Mouse (Mus musculus) layer of hippocampus, adult 2 months (tissue): ENCODE data around the gene Rps27rt. TPM values are rescaled to one million over a fixed set of nuclear protein-coding genes. Genes with fewer than 3 reads are reported as not detected.
"Not testable (repeated sequence)": the region's sequence is repeated elsewhere in the genome, so short reads cannot be mapped to it uniquely, and the experiment has no call there.

ENCODE experiments used
- DNase-seq, 2 experiments: peaks; one replicate each; pipeline ENCODE4 v3.0.0; 2022; ENCODE audit warnings: low spot score in 2 of 2
- H3K27ac ChIP-seq: fragments of 200-600 bp; 2 replicates; pipeline ENCODE4 v1.8.1; 2022
- H3K4me3 ChIP-seq: fragments of 200-600 bp; 2 replicates; pipeline ENCODE4 v1.8.1; 2022; ENCODE audit warnings: mild to moderate bottlenecking
- CTCF ChIP-seq: fragments of 200-600 bp; conservative IDR thresholded peaks from 2 replicates; pipeline ENCODE4 v1.8.1; 2022; ENCODE audit warnings: antibody characterized with exemption, mild to moderate bottlenecking, moderate library complexity
- long read RNA-seq, 2 experiments: library from polyadenylated mRNA; stranded (forward); transcript quantifications; one replicate each; pipeline ENCODE4 v2.0.0; 2021; ENCODE audit warnings: borderline mapping rate in 2 of 2
- total RNA-seq, 2 experiments: library from RNA; stranded (reverse); gene quantifications; 2 replicates each; pipeline ENCODE4 v1.2.3; 2021

Gene Rps27rt
- total RNA-seq: 10 to 100 TPM; 25.5 to 28.0 TPM
- long read RNA-seq, experiment 1, transcript Rps27rt-201 (1 exons, 374 nt): major isoform, 41 of 42 reads
- long read RNA-seq, experiment 1, partial matches to known transcripts: 0 of 42 reads
- long read RNA-seq, experiment 1, other reads (novel, unspliced or antisense): 1 of 42 reads
- long read RNA-seq, experiment 2, transcript Rps27rt-201 (1 exons, 374 nt): major isoform, 74 of 74 reads
- long read RNA-seq, experiment 2, partial matches to known transcripts: 0 of 74 reads
- long read RNA-seq, experiment 2, other reads (novel, unspliced or antisense): 0 of 74 reads

DNA sequence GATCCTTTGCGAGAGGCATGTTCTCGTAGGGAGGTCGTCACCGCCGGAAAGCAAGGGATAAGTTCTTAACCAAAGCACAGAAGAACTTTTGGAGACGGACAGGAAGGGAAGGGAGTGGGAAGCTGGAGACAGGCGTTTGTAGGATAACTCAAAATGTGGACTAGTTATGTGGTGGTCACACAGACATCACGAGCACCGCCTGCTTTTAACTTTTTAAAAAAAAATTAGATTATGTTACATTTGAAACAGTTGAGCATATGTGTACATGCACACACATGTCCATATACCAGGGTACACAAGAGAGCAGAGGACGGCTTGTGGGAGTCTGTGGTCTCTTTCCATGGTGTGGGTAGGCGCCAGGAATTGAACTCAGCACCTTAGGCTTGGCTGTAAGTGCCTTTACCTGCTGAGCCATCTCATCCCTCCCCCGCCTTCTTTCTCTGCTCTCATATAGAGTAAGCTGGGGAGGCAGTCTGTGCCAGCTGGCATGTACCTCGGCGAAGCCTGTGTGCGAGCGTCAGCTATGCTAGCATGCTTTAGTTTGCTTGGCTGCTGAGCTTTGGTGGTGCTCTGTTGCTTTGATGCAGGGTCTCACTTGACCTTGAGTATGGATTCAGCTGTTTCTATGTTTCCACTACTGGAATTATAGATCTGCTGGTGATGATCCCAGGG lies at the start of gene Rps27rt:
Gene Rps27rt (minus strand): TSS at position 51 of the 672 bp plus-strand sequence.
- TF ChIP-seq CTCF: no peak
- Histone ChIP-seq H3K4me3 (no peak within 1 kb of the TSS), H3K27ac (no peak within 1 kb of the TSS)
- DNase-seq: peak in 1 of 2 experiments; percentile 18

DNA sequence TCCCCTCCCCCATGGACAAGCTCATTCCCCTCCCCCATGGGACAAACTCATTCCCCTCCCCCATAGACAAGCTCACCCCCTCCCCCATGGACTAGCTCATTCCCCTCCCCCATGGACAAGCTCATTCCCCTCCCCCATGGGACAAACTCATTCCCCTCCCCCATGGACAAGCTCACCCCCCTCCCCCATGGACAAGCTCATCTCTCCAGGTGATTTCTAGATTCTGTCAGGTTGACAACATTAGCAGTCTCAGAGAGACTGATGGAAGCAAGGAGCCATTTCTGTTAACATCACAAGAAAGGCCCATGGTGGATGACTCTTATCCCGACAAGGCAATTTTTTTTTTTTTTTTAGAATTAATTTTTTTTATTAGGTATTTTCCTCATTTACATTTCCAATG lies 48.5 kb upstream of the Rps27rt start:
- H3K27ac ChIP-seq, DNase-seq, H3K4me3 ChIP-seq: not testable (repeated sequence)

DNA sequence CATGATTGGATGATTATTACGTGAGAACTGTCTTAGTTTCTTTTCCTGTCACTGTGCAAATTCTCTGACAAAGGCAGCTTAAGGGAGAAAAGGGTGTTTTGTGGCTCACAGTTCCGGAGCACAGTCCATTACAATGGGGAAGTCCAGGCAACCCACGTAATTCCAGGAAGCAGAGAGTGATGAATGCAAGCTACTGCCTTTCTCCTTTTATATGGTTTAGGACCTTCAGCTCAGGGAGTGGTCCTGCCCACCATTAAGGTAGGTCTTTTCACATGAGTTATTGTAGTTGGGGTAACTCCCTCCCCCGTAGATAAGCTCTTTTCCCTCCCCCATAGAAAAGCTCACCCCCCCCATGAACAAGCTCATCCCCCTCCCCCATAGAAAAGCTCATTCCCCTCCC lies 48.0 kb upstream of the Rps27rt start:
- TF ChIP-seq CTCF: no peak
- Histone ChIP-seq H3K4me3 (no peak overlapping the region), H3K27ac (no peak overlapping the region)
- DNase-seq: no peak

DNA sequence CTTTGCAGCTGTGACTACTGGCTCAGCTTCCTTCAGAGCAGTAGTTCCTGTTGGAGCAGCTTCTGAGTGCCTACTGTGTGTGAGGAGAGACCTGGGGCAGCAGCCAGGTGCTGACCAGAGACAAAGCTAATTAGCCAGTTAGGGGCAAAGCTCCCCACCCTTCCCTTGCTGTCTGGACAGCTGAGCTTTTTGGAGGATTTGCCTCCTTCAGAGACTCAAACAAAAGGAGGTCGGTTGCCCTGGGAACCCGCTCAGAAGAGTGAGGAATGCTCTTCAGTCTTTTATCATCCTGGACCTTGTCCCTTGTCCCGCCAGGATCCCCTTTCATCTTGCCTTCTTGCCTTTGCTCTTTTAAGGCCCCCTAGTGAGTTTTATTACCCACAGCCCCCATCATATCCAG lies 46.8 kb upstream of the Rps27rt start:
- Histone ChIP-seq H3K27ac (no peak overlapping the region), H3K4me3 (no peak overlapping the region)
- TF ChIP-seq CTCF: no peak
- DNase-seq: no peak

DNA sequence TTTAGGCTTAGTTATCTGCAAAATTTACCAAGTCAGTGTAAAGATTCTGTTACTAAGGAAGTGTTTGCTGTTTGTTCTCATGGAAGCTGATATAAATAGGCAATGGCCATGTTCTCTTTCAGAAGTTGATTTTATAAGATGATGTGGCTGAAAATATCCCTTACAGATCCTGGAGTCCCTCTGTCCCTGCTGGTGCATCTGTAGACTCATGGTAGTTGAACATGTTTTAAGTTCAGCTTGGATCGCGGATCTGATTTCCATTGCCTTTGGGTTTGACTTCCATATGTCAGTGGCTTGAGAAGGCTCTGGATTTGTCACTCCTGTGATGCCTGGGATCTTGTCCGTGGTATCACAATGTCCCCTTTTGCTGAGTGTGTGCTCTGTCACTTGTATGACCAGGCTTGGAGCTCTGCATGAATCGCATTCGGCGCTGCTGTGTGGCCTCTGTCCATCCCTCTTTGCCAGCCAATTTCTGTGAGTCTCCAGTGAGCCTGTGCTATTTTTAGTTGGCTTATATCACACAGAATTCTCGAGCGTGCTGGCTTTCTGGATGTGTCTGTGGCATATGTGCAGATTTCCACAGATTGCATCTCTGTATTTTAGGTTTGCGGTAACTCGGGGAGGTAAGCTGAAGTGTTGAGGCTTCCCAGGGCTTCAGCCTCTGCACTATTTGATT lies 41.3 kb upstream of the Rps27rt start:
- no peak for TF ChIP-seq CTCF
- H3K4me3 ChIP-seq: no peak overlapping the region

DNA sequence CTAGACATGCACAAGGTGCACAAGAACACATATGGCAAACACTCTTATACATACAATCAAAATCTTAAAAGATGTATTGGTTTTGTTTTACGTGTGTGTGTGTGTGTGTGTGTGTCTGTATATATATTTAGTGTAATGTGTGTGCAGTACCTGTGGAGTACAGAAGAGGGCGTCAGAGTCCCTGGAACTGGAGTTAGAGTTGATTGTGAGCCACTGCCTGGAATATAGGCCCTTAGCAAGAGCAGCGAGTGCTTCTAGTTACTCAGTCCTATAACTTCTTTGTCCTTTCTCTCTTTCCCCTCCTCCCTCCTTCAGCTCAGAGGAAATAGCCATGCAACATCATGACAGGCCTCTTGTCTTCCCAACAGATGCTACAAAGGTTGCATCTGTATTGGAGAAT lies 40.6 kb upstream of the Rps27rt start:
- Histone ChIP-seq H3K4me3 (no peak overlapping the region), H3K27ac (peak overlapping the region; percentile 55; the same call in 1 of the 2 replicates)
- TF ChIP-seq CTCF: peak; percentile 34
- no peak for DNase-seq

More for the DNA sequence above, 41.3 kb upstream of the Rps27rt start:
- peak overlapping the region; percentile 86 for H3K27ac ChIP-seq
- peak; percentile 40 to 54 for DNase-seq

DNA sequence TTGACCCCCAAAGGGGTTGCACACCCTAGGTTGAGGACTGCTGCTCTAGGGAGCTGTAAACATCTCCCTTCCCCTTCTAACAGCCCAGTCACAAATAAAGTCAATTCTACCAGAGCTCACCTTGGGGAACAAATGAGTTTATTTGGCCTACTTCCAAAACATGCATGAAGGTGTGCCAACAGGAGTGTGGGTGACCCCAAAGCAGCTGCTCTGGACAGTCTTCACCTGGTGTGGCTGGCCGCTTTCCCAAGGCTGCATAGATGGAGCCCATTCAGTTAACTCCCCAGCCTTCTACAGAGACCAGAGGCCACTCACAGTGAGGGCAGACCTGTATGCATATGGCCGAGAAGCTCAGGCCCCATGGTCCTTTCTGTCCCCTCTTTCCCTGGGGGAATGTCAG lies 38.9 kb upstream of the Rps27rt start:
- H3K27ac ChIP-seq: no peak overlapping the region
- TF ChIP-seq CTCF: no peak
- no peak for DNase-seq
- H3K4me3 ChIP-seq: no peak overlapping the region

DNA sequence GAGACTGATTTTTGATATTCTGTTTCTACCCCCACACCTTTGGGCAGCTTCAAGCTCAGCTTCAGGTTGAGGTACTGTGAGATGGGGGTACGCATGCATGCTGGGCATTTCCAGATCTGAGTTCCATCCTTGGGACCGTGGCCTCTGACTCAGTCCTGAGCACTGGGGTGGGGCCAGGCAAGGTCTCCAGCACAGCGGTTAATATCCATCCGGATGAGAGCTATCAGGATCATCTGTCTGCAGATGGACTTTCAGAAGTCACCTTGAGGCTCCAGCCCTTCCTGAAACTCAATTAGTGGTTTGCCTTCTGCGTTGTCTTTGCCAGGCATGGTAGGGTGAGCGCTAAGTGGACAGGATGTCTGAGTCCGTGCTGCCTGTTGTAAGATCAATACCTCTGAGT lies 37.6 kb upstream of the Rps27rt start:
- TF ChIP-seq CTCF: no peak
- H3K27ac ChIP-seq: no peak overlapping the region
- DNase-seq: no peak
- H3K4me3 ChIP-seq: no peak overlapping the region

DNA sequence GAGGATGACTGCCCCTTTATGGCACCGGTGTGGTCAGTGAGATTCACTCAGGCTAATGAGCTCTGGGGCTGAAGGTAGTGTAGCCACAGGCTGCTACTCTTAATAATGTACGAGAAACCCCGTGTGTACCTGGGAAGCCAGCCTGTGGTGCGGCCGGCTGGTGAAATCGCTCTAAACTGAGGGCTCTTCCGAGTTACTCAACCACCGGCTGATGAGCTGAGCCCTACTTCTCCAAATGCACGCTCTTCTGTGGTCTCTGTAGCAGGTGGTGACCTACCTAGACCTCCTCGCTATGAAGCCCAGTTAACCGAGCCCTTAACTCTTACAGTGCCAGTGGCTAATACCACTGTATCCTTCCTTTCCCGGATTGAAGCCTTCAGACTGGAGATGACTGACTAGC lies 29.8 kb upstream of the Rps27rt start:
- no peak for DNase-seq
- Histone ChIP-seq H3K4me3 (no peak overlapping the region), H3K27ac (no peak overlapping the region)
- no peak for TF ChIP-seq CTCF

DNA sequence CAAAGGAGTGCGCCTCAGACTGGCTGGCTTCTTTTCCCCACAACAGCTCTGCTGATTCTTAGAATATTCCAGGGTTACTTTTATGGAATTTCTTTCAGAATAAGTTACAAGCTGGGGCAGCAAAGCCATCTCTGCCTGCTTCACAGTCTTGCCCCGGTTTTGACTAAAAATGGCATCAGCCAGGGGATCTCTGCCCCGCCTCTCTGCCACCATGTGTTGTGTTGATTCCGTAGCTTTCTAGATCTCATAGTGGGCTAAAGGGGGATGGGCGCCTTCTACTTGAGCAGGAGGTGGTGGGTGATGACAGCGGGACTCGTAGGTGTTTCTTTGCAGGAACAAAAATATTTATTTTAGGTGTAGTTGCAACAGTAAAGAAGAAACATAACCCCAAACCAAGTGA lies 25.7 kb upstream of the Rps27rt start:
- Histone ChIP-seq H3K4me3 (no peak overlapping the region), H3K27ac (no peak overlapping the region)
- TF ChIP-seq CTCF: no peak
- peak in 1 of 2 experiments; percentile 25 for DNase-seq

DNA sequence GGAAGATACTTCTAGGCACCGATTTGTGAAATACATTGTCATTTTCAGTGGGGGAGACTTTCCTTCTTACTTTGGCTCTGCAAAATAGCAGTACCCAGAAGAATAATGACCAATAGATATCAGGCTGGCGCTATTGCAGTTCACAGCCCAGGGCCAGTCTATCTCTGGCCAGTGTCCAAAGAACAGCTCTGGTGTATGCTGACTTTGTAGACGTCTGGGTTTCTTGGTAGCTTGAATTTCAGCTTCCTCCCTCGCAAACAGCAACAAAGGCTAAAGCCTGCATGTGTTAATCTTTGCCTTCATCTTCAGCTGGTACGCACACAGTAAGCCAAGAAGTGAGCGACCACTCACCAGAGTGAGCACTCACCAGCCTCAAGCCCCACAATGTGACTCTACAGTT lies 25.2 kb upstream of the Rps27rt start:
- DNase-seq: no peak
- Histone ChIP-seq H3K4me3 (no peak overlapping the region), H3K27ac (no peak overlapping the region)
- TF ChIP-seq CTCF: no peak

DNA sequence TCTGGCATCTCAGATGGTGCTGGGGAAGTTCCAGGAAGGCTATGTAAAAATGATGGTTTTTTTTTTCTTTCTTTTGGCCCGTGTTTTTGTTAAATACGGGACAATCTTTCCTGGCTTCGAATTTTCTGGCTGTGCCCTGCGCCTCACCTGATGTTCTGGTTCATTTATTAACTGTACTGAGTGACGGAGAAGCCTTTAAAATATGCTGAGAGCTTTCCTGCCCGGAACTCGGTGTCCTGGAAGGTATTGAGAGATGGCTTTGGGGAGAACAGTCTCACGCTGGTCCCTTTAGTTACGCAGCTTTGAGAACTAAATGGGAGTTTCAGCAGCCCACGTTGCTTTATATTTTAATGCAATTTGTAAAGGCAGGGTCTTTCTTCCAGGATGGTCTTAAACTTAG lies 22.9 kb upstream of the Rps27rt start:
- H3K27ac ChIP-seq: no peak overlapping the region
- no peak for DNase-seq
- TF ChIP-seq CTCF: no peak
- no peak overlapping the region for H3K4me3 ChIP-seq

DNA sequence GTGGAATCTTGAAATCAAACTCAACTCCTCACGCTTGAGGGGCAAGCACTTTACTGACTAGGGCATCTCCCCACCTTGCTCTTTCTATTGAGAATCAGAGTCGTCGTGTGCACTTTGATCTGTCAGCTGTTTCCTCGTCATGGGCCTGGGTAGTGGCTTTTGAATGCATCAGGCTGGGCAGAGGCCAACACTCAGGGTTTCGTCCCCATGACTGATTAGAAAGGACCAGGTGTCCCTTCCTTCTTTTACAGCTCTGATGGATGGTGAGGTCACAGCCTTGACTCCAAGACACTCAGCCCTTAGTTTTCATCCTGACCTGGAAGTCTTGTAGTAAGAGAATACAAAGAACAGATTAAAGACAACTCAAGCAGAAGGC lies 17.2 kb upstream of the Rps27rt start:
- TF ChIP-seq CTCF: no peak
- no peak for DNase-seq
- Histone ChIP-seq H3K4me3 (no peak overlapping the region), H3K27ac (no peak overlapping the region)
